Mouse (Mus musculus) forebrain, embryonic 13.5 days (tissue): ENCODE measurements around the gene Ints6. TPM values are rescaled to one million over a fixed set of nuclear protein-coding genes. Genes with fewer than 3 reads are reported as not detected.
A peak's percentile ranks its signal among the peaks of the same experiment; 100 is the strongest.

Experiments used
- ATAC-seq: fragments of 200-750 bp; cut with Nextera tagmentation; 2 replicates; pipeline ENCODE4 v1.8.0; 2017
- H3K27ac ChIP-seq: fragments of 300-500 bp; sonication (generic); 2 replicates; pipeline ENCODE4 v1.5.1; 2015; ENCODE audit warnings: inconsistent platforms, mild to moderate bottlenecking, moderate library complexity
- H3K27me3 ChIP-seq: fragments of 300-500 bp; sonication (generic); 2 replicates; pipeline ENCODE4 v1.6.1; 2015; ENCODE audit warnings: mild to moderate bottlenecking, inconsistent platforms
- H3K36me3 ChIP-seq: fragments of 300-500 bp; sonication (generic); 2 replicates; pipeline ENCODE4 v1.6.1; 2015; ENCODE audit warnings: mild to moderate bottlenecking, inconsistent platforms; ENCODE audit not compliant: poor library complexity, severe bottlenecking
- H3K4me1 ChIP-seq: fragments of 300-500 bp; sonication (generic); 2 replicates; pipeline ENCODE4 v1.6.1; 2015; ENCODE audit warnings: inconsistent platforms
- H3K4me2 ChIP-seq: fragments of 300-500 bp; sonication (generic); 2 replicates; pipeline ENCODE4 v1.6.1; 2015; ENCODE audit warnings: inconsistent platforms, mild to moderate bottlenecking, moderate library complexity
- H3K4me3 ChIP-seq: fragments of 300-500 bp; sonication (generic); 2 replicates; pipeline ENCODE4 v1.5.1; 2015; ENCODE audit warnings: mild to moderate bottlenecking, inconsistent platforms
- H3K9ac ChIP-seq: fragments of 300-500 bp; sonication (generic); 2 replicates; pipeline ENCODE4 v1.6.1; 2015; ENCODE audit warnings: mild to moderate bottlenecking, inconsistent platforms
- H3K9me3 ChIP-seq: fragments of 300-500 bp; sonication (generic); replicated peaks from 2 replicates; pipeline ENCODE4 v1.6.1; 2016; ENCODE audit warnings: inconsistent platforms
- WGBS: fragments of 180-500 bp; shearing (Covaris S2); methylation state at CpG from one replicate; pipeline ENCODE4 v1.1.7; 2015; 5-methylcytosine and 5-hydroxymethylcytosine counted together
- polyA plus RNA-seq: library from polyadenylated mRNA; unstranded; fragments of >200 nt; fragmentation: Nextera tagmentation; extraction: Ambion mirVana; gene quantifications from 2 replicates; pipeline ENCODE4 v1.2.1, GENCODE M21; 2015

Gene Ints6
- polyA plus RNA-seq, 1 experiment from 2014 or later: 17.9 TPM

DNA sequence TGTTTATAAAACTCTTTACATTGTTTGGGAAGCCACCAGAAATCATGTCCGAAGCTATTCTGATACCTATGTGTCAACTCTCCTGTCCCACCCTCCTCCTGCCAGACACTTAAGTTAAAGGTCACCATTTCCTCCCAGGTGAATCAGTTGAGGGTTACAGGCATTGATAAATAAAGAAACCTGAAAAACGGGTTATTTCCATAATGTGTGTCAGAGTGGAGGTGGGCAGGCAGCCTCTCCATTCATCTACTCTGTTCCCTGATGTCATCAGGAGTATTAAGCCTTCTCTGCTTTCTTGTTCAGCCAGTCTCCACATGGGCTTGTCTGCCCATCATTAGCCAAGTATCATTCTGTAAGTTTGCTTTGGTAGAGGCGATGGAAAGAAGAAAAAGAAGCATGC is 14.1 kb upstream of the Ints6 start:
- H3K9ac ChIP-seq: no peak overlapping the region
- H3K4me3 ChIP-seq: no peak overlapping the region
- 0 out of 2 replicates have a peak, but pooled peaks cover 3% of the 10 kb centered on the region for H3K9me3 ChIP-seq
- H3K36me3 ChIP-seq: no peaks in the 10 kb centered on the region
- H3K27ac ChIP-seq: no peak overlapping the region
- WGBS: 90% methylated on average over 3 of the region's 3 CpGs
- H3K4me2 ChIP-seq: no peak overlapping the region
- no peak for ATAC-seq
- H3K27me3 ChIP-seq: no peaks in the 10 kb centered on the region
- H3K4me1 ChIP-seq: no peaks in the 10 kb centered on the region

DNA sequence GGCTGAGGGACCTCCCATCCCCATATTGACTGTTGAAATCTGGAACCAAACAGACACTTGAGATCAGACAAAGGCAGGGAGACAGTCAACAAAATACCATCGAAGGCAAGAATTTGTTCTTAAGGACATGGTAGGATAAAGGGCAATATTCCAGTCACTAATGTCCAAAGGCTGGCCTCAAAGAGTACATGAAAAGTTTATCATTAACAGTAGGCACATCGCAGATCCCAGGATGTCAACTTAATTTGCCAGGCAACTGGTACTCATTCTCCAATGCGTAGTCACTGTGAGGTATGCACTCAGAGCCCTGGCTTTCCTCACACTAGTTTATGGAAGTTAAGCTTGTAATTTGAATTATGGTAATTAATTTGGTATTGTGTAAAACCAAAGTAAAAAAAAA is 13.3 kb upstream of the Ints6 start:
- no peak for ATAC-seq
- no peaks in the 10 kb centered on the region for H3K27me3 ChIP-seq
- H3K9ac ChIP-seq: no peak overlapping the region
- H3K27ac ChIP-seq: no peak overlapping the region
- no peak overlapping the region for H3K4me3 ChIP-seq
- no peaks in the 10 kb centered on the region for H3K36me3 ChIP-seq
- WGBS: 95% methylated on average over 3 of the region's 3 CpGs
- H3K4me2 ChIP-seq: no peak overlapping the region
- H3K4me1 ChIP-seq: no peaks in the 10 kb centered on the region
- 0 out of 2 replicates have a peak, but pooled peaks cover 5% of the 10 kb centered on the region for H3K9me3 ChIP-seq

DNA sequence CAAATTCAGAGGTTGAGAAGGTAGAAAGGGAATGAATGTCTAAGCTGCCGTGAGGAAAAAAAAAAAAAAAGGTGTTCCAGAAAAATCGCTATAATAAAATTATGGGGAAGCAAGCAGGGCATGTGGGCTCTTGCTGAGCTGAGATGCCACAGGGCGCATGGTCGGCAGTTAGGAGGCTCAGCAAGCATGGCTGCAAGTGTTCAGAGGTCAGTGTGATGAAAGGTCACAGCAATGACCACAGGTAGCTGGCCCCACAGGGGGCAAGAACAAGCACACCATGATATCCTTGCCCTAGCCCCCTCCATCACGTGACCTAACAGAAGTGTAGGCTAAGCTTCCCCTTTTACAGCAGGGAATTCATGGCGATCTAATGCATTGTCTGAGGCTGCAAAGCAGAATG is 12.8 kb upstream of the Ints6 start:
- Histone ChIP-seq H3K4me2 (no peak overlapping the region), H3K36me3 (no peaks in the 10 kb centered on the region), H3K4me3 (no peak overlapping the region), H3K9me3 (0 out of 2 replicates have a peak, but pooled peaks cover 7% of the 10 kb centered on the region), H3K27ac (no peak overlapping the region), H3K27me3 (no peaks in the 10 kb centered on the region), H3K9ac (no peak overlapping the region), H3K4me1 (no peaks in the 10 kb centered on the region)
- 81% methylated on average over 6 of the region's 6 CpGs for WGBS
- no peak for ATAC-seq

DNA sequence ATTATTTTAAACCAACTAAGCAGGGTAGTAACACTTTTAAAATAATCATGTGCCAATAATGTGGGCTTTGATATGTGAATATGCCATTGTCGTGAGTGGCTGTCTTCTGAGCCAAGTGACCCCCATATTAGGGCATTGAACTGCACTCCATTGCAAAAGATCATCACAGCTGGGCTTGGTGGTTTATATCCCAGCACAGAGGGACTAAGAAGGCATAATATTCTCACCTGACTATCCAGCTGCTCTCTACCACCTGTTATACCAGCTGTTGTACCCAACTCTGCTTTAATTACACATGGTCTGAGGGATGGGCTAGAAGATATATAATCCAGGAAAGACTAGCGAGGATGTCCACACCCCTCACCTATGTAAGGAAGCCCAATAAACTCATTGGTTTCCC is 4.4 kb upstream of the Ints6 start:
- WGBS: 90% methylated on average over 2 of the region's 2 CpGs
- H3K9ac ChIP-seq: no peak overlapping the region

DNA sequence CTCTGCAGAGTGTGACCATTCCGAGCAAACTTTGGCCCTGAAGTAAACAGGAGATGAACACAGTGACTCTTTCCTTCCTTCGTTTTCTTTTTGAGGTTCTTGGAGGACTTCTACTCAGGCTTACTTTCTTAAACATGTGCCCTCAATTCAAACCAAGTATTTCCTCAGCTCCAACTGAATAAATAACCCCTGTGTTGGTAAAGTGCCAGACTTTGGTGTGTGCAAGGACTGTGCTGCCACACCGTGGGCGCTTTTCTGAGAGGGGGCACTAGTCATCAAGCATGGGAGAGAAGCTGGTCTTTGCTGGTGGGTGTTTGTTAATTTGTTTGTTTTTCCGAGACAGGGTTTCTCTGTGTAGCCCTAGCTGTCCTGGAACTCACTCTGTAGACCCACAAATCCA is 3.4 kb upstream of the Ints6 start:
- H3K9me3 ChIP-seq: 0 out of 2 replicates have a peak, but pooled peaks cover 3% of the 10 kb centered on the region
- no peaks in the 10 kb centered on the region for H3K36me3 ChIP-seq
- 83% methylated on average over 5 of the region's 5 CpGs for WGBS
- H3K4me1 ChIP-seq: peaks cover 13% of the 10 kb centered on the region
- H3K9ac ChIP-seq: no peak overlapping the region
- H3K27me3 ChIP-seq: no peaks in the 10 kb centered on the region
- no peak for ATAC-seq
- H3K27ac ChIP-seq: no peak overlapping the region
- H3K4me3 ChIP-seq: no peak overlapping the region
- H3K4me2 ChIP-seq: no peak overlapping the region

More for the DNA sequence above, 4.4 kb upstream of the Ints6 start:
- 0 out of 2 replicates have a peak, but pooled peaks cover 4% of the 10 kb centered on the region for H3K9me3 ChIP-seq
- no peaks in the 10 kb centered on the region for H3K27me3 ChIP-seq
- no peaks in the 10 kb centered on the region for H3K36me3 ChIP-seq
- no peak overlapping the region for H3K4me2 ChIP-seq
- peaks cover 10% of the 10 kb centered on the region for H3K4me1 ChIP-seq
- no peak overlapping the region for H3K4me3 ChIP-seq
- H3K27ac ChIP-seq: no peak overlapping the region
- ATAC-seq: no peak

DNA sequence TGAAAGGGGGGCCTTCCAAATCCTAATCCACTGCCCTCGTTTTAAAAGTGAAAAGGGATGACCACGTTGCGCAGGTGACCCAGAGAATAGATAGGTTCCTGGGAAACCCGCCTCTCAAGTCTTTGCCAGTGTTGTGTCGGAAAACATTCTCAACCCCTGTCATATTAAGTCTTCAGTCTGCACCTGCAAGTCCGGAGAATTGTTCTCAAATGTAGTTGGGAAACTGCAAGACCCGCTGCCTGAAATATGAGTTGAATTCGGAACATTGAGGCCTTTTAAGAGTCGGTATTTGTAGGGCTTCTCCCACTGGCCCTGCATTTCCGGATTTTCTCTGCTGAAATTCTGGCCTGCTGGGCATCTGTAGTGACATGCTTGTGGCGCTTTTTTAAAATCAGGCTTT is 974 bp upstream of the Ints6 start:
- H3K4me3 ChIP-seq: peak overlapping the region; percentile 98
- H3K4me2 ChIP-seq: peak overlapping the region; percentile 74
- 0 out of 2 replicates have a peak, but pooled peaks cover 4% of the 10 kb centered on the region for H3K36me3 ChIP-seq
- H3K4me1 ChIP-seq: peaks cover 20% of the 10 kb centered on the region
- no peak for ATAC-seq
- no peaks in the 10 kb centered on the region for H3K9me3 ChIP-seq
- H3K27ac ChIP-seq: peak overlapping the region; percentile 86
- no peaks in the 10 kb centered on the region for H3K27me3 ChIP-seq
- WGBS: 2% methylated on average over 11 of the region's 11 CpGs
- H3K9ac ChIP-seq: peak overlapping the region; percentile 76

DNA sequence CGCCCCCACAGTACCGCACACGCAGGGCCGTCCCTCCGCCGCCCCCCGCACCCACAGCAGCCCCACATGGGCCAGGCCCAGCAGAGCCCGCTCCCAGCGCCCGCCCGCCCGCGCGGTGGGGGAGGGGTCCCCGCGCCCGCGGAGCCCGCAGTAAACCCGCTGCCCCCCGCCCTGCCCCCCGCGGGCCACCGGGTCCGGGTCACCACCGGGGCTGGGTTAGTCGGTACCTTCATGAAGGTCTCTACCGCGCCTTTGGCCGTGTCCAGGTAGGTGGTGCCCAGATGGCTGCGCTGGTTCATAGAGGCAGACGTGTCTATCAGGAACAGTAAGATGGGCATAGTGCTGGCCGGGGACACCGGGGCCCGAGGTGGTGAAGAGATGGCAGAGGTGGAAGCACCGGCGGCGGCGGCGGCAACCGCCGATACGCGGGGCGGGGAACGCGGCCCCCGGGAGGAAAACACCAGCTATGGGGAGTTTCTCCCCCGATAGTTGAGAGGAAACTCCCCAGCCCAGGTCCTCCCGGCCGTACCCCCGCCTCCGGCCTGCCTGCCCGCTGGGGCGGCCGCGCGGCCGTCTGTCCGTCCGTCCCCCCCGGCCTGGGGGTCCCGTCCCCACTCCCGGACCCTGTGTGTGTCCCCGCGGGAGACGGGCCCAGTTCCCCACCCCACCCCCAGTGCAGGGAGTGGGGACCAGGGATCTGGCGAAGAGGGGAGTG is 491 bp downstream of the Ints6 start:
- H3K27me3 ChIP-seq: no peaks in the 10 kb centered on the region
- peak; percentile 50 for ATAC-seq
- H3K4me2 ChIP-seq: peak overlapping the region; percentile 87
- H3K4me1 ChIP-seq: peaks cover 20% of the 10 kb centered on the region
- peak overlapping the region; percentile 98 for H3K4me3 ChIP-seq
- peak overlapping the region; percentile 98 for H3K27ac ChIP-seq
- H3K9ac ChIP-seq: peak overlapping the region; percentile 97
- H3K9me3 ChIP-seq: no peaks in the 10 kb centered on the region
- H3K36me3 ChIP-seq: peaks cover 7% of the 10 kb centered on the region; the same call in 1 of the 2 replicates
- WGBS: under 1% methylated on average over 50 of the region's 68 CpGs

DNA sequence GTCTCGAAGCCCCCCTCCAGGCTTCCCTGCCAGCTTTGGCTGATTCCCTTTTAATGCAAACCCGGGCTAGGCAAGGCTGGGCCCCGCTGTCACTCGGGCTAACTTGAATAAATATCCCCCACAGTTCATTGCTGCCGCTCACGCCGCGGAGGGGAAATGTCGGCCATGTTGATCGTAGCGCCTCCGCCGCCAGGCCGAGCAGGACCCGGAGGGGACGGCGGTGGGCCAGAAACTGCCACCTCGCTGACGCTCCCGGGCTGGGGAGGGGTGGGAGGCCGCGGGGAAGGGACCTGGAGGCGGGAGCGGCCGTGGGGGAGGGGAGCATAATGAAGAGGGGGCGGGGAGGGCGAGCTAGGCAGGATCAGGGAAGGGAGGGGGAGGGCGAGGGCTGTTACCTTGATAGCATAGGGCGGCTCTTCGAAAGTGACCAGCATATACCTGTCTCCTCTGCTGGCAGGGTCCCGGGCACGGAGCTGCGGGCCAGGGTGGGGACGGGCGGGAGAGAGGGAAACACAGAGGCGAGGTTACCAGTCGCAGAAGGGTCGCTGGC is 1.1 kb downstream of the Ints6 start:
- Histone ChIP-seq H3K4me2 (peak overlapping the region; percentile 87), H3K27ac (peak overlapping the region; percentile 98), H3K9ac (peak overlapping the region; percentile 97), H3K4me3 (peak overlapping the region; percentile 98), H3K4me1 (peaks cover 20% of the 10 kb centered on the region), H3K27me3 (no peaks in the 10 kb centered on the region), H3K9me3 (no peaks in the 10 kb centered on the region), H3K36me3 (peaks cover 7% of the 10 kb centered on the region; the same call in 1 of the 2 replicates)
- ATAC-seq: peak; percentile 13
- WGBS: under 1% methylated on average over 28 of the region's 38 CpGs

DNA sequence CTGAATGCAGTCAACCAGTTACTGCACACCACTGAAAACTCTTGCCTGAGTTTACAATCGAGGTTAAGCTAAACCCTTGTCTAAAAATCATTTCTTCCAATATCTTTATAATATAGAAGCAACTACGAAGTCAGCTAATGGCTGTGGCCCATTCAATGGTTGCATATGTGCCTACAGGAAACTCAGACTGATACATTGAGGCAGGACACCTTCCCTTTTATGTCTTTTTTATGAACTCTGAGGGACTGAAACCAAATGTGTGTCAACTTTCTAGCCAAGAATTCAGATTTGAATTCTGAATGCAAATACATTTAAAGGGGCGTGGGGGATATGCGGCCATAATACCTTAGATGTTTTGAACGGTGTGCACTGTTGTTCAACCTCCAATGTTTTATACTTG is 2.3 kb downstream of the Ints6 start:
- ATAC-seq: no peak
- peak overlapping the region; percentile 87; the same call in 1 of the 2 replicates for H3K4me2 ChIP-seq
- H3K4me3 ChIP-seq: no peak overlapping the region
- no peak overlapping the region for H3K27ac ChIP-seq
- H3K9me3 ChIP-seq: no peaks in the 10 kb centered on the region
- no peak overlapping the region for H3K9ac ChIP-seq
- no peaks in the 10 kb centered on the region for H3K27me3 ChIP-seq
- H3K36me3 ChIP-seq: peaks cover 13% of the 10 kb centered on the region; the same call in 1 of the 2 replicates
- peaks cover 20% of the 10 kb centered on the region for H3K4me1 ChIP-seq
- WGBS: 93% methylated on average over 5 of the region's 5 CpGs

DNA sequence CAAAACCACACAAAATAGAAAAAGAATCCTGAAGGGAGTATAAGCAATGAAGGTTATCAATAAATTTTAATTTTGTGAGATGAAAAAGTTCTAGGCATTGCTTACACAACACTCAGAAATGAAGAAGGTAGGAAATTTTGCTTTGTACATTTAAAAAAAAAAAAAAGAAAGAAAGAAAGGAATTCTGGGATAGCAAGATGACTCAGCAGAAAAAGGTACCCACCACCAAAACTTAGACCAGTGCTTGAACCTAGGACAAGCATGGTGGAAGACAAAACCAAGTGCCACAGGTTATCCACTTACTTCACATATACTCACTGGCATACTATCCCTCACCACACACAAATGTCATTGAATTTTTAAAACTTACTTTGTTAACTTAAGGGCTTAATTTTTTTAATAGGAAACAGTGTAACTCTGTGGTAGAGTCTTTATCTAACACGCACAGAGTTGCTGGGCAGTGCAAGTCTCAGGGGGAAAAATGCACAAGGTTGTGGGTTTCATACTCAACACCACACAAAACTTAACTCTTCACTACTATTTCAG is 5.8 kb downstream of the Ints6 start:
- peaks cover 17% of the 10 kb centered on the region; the same call in 1 of the 2 replicates for H3K36me3 ChIP-seq
- no peak overlapping the region for H3K4me2 ChIP-seq
- peaks cover 10% of the 10 kb centered on the region for H3K4me1 ChIP-seq
- H3K4me3 ChIP-seq: no peak overlapping the region
- H3K27me3 ChIP-seq: no peaks in the 10 kb centered on the region
- WGBS: 97% methylated on average over 1 of the region's 1 CpGs
- no peak for ATAC-seq
- no peaks in the 10 kb centered on the region for H3K9me3 ChIP-seq
- no peak overlapping the region for H3K9ac ChIP-seq
- H3K27ac ChIP-seq: no peak overlapping the region

DNA sequence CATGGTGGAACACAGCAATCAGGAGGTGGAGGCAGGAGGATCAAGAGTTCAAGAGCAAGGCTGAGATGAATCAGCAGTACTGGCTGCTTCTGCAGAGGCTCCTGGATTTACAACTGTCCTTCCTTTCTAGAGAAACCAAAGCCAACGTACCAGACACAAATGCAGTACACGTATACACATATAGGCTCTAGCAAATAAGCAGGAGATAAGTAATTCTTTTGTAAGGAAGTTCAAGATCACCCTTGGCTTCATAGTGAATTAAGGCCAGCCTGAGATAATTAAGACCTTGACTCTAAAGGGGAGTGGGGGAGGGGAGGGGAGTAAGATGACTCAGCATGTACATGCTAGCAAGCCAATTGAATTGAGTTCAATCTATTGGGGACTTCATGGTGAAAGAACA is 9.5 kb downstream of the Ints6 start:
- WGBS: 84% methylated on average over 2 of the region's 2 CpGs

DNA sequence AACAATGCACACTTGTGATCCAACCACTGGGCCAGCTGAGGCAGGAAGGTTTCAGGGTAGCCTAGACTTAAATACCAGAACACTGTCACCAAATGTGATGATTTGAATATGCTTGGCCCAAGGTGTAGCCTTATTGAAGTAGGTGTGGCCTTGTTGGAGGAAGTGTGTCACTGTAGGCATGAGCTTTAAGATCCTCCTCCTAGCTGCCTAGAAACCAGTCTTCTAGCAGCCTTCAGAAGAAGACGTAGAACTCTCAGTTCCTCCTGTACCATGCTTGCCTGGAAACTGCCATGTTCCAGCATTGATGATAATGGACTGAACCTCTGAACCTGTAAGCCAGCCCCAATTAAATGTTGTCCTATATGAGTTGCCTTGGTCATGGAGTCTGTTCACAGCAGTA is 25.3 kb downstream of the Ints6 start:
- no peak overlapping the region for H3K4me2 ChIP-seq
- no peak for ATAC-seq
- WGBS: 92% methylated on average over 1 of the region's 1 CpGs
- no peaks in the 10 kb centered on the region for H3K4me1 ChIP-seq
- no peak overlapping the region for H3K27ac ChIP-seq
- H3K9ac ChIP-seq: no peak overlapping the region
- H3K36me3 ChIP-seq: peaks cover 18% of the 10 kb centered on the region; the same call in 1 of the 2 replicates
- no peak overlapping the region for H3K4me3 ChIP-seq
- no peaks in the 10 kb centered on the region for H3K27me3 ChIP-seq
- no peaks in the 10 kb centered on the region for H3K9me3 ChIP-seq

More for the DNA sequence above, 9.5 kb downstream of the Ints6 start:
- H3K4me1 ChIP-seq: no peaks in the 10 kb centered on the region
- H3K27me3 ChIP-seq: no peaks in the 10 kb centered on the region
- H3K9me3 ChIP-seq: no peaks in the 10 kb centered on the region
- no peak overlapping the region for H3K4me2 ChIP-seq
- no peak overlapping the region for H3K27ac ChIP-seq
- peaks cover 13% of the 10 kb centered on the region; the same call in 1 of the 2 replicates for H3K36me3 ChIP-seq
- no peak overlapping the region for H3K9ac ChIP-seq
- H3K4me3 ChIP-seq: no peak overlapping the region
- no peak for ATAC-seq
